Mouse (Mus musculus) kidney, postnatal 0 days (tissue): ENCODE measurements at regions not wholly inside any gene's neighbourhood (a gene's known extent, or its start where the extent isn't known, plus 50 kb on each side); places are given as distances from the start of the nearest gene placed in this dataset.

Experiments used
- ATAC-seq: fragments of 200-750 bp; cut with Nextera tagmentation; replicated peaks from 2 replicates; pipeline ENCODE4 v1.8.0; 2017; ENCODE audit warnings: low read depth, moderate number of reproducible peaks, moderate TSS enrichment, moderate library complexity; ENCODE audit not compliant: low FRiP score
- DNase-seq: peaks from one replicate; pipeline ENCODE4 v3.0.0-alpha.2; 2016; ENCODE audit warnings: low spot score
- H3K27ac ChIP-seq: fragments of 300-500 bp; sonication (generic); 2 replicates; pipeline ENCODE4 v1.5.1; 2014; ENCODE audit warnings: mild to moderate bottlenecking
- H3K27me3 ChIP-seq: fragments of 300-500 bp; sonication (generic); 2 replicates; pipeline ENCODE4 v1.6.1; 2014; ENCODE audit warnings: low read length, mixed read lengths; ENCODE audit not compliant: insufficient read depth
- H3K36me3 ChIP-seq: fragments of 300-500 bp; sonication (generic); 2 replicates; pipeline ENCODE4 v1.6.1; 2014; ENCODE audit warnings: low read length, mixed read lengths; ENCODE audit not compliant: insufficient read depth
- H3K4me1 ChIP-seq: fragments of 300-500 bp; sonication (generic); replicated peaks from 2 replicates; pipeline ENCODE4 v1.6.1; 2014; ENCODE audit warnings: antibody characterized with exemption, low read length, mixed read lengths; ENCODE audit not compliant: insufficient read depth
- H3K4me2 ChIP-seq: fragments of 300-500 bp; sonication (generic); 2 replicates; pipeline ENCODE4 v1.6.1; 2014; ENCODE audit warnings: mild to moderate bottlenecking, low read length, moderate library complexity, mixed read lengths
- H3K4me3 ChIP-seq: fragments of 300-500 bp; sonication (generic); replicated peaks from 2 replicates; pipeline ENCODE4 v1.5.1; 2014; ENCODE audit warnings: low read depth, low read length
- H3K9ac ChIP-seq: fragments of 300-500 bp; sonication (generic); 2 replicates; pipeline ENCODE4 v1.6.1; 2014; ENCODE audit warnings: low read depth, low read length
- H3K9me3 ChIP-seq: fragments of 300-500 bp; sonication (generic); replicated peaks from 2 replicates; pipeline ENCODE4 v1.6.1; 2016; ENCODE audit warnings: low read length, inconsistent platforms, mixed read lengths
- CTCF ChIP-seq: IDR thresholded peaks from 2 replicates; pipeline ENCODE4 v1.5.1; 2016; ENCODE audit warnings: antibody characterized with exemption, low read depth, mild to moderate bottlenecking, moderate library complexity
- WGBS: fragments of 180-500 bp; shearing (Covaris S2); extraction: QIAGEN DNeasy Blood & Tissue Kit; methylation state at CpG from one replicate; pipeline ENCODE4 v1.1.7; 2014; 5-methylcytosine and 5-hydroxymethylcytosine counted together

GRCm38 (mm10) chr14:36819826-36820225, 148.8 kb downstream of the Ccser2 start:
- H3K27me3 ChIP-seq, result no peaks in the 10 kb centered on the region
- no peak for TF ChIP-seq CTCF
- no peaks in the 10 kb centered on the region for H3K36me3 ChIP-seq
- no peak overlapping the region for H3K27ac ChIP-seq
- H3K4me3 ChIP-seq, result no peak overlapping the region
- 59% methylated on average over 1 of the region's 1 CpGs for WGBS
- no peak for ATAC-seq
- no peak overlapping the region for H3K9ac ChIP-seq
- H3K4me1 ChIP-seq, result no peaks in the 10 kb centered on the region
- H3K4me2 ChIP-seq, result no peak overlapping the region
- no peak for DNase-seq
- H3K9me3 ChIP-seq, result no peaks in the 10 kb centered on the region

- Histone ChIP-seq H3K9ac (no peak overlapping the region), H3K27me3 (no peaks in the 10 kb centered on the region), H3K27ac (no peak overlapping the region), H3K36me3 (no peaks in the 10 kb centered on the region), H3K4me1 (no peaks in the 10 kb centered on the region), H3K4me3 (no peak overlapping the region), H3K4me2 (no peak overlapping the region), H3K9me3 (no peaks in the 10 kb centered on the region)
- WGBS, result 37% methylated on average over 3 of the region's 3 CpGs
- no peak for TF ChIP-seq CTCF
- no peak for DNase-seq
- no peak for ATAC-seq
Measured at GRCm38 (mm10) chr14:36802418-36802817, 166.2 kb downstream of the Ccser2 start.

GRCm38 (mm10) chr14:36799820-36800219, 168.8 kb downstream of the Ccser2 start:
- DNase-seq, result no peak
- H3K27me3 ChIP-seq, result no peaks in the 10 kb centered on the region
- H3K27ac ChIP-seq, result no peak overlapping the region
- ATAC-seq, result no peak
- WGBS, result 68% methylated on average over 1 of the region's 1 CpGs
- no peak overlapping the region for H3K4me2 ChIP-seq
- H3K4me1 ChIP-seq, result no peaks in the 10 kb centered on the region
- no peak overlapping the region for H3K9ac ChIP-seq
- no peak for TF ChIP-seq CTCF
- no peaks in the 10 kb centered on the region for H3K36me3 ChIP-seq
- no peaks in the 10 kb centered on the region for H3K9me3 ChIP-seq
- H3K4me3 ChIP-seq, result no peak overlapping the region

GRCm38 (mm10) chr14:36781882-36782281, 186.7 kb downstream of the Ccser2 start:
- Histone ChIP-seq H3K4me1 (no peaks in the 10 kb centered on the region), H3K4me3 (no peak overlapping the region), H3K36me3 (no peaks in the 10 kb centered on the region), H3K9ac (no peak overlapping the region), H3K9me3 (no peaks in the 10 kb centered on the region), H3K4me2 (no peak overlapping the region), H3K27ac (no peak overlapping the region), H3K27me3 (no peaks in the 10 kb centered on the region)
- ATAC-seq (no peak), DNase-seq (no peak)
- TF ChIP-seq CTCF, result no peak
- 88% methylated on average over 2 of the region's 2 CpGs for WGBS

- peak; percentile 60 for TF ChIP-seq CTCF
- DNase-seq (peak; percentile 42), ATAC-seq (peak; percentile 43; the same call in 1 of the 2 replicates)
- no peaks in the 10 kb centered on the region for H3K27me3 ChIP-seq
- no peaks in the 10 kb centered on the region for H3K4me1 ChIP-seq
- no peaks in the 10 kb centered on the region for H3K9me3 ChIP-seq
- no peak overlapping the region for H3K9ac ChIP-seq
- H3K4me2 ChIP-seq, result no peak overlapping the region
- H3K4me3 ChIP-seq, result no peak overlapping the region
- WGBS, result 52% methylated on average over 1 of the region's 1 CpGs
- no peak overlapping the region for H3K27ac ChIP-seq
- no peaks in the 10 kb centered on the region for H3K36me3 ChIP-seq
Measured at GRCm38 (mm10) chr14:36778956-36779355, 189.6 kb downstream of the Ccser2 start.

- ATAC-seq (no peak), DNase-seq (peak; percentile 31)
- Histone ChIP-seq H3K27ac (no peak overlapping the region), H3K9ac (no peak overlapping the region), H3K9me3 (no peaks in the 10 kb centered on the region), H3K4me1 (no peaks in the 10 kb centered on the region), H3K36me3 (no peaks in the 10 kb centered on the region), H3K4me3 (no peak overlapping the region), H3K27me3 (no peaks in the 10 kb centered on the region), H3K4me2 (no peak overlapping the region)
- 64% methylated on average over 3 of the region's 3 CpGs for WGBS
- no peak for TF ChIP-seq CTCF
Measured at GRCm38 (mm10) chr14:36774349-36774748, 194.2 kb downstream of the Ccser2 start.

GRCm38 (mm10) chr14:36764377-36764776, 204.2 kb downstream of the Ccser2 start:
- H3K4me2 ChIP-seq, result no peak overlapping the region
- no peak overlapping the region for H3K9ac ChIP-seq
- H3K36me3 ChIP-seq, result no peaks in the 10 kb centered on the region
- ATAC-seq (no peak), DNase-seq (no peak)
- no peak overlapping the region for H3K27ac ChIP-seq
- H3K27me3 ChIP-seq, result no peaks in the 10 kb centered on the region
- H3K4me3 ChIP-seq, result no peak overlapping the region
- no peaks in the 10 kb centered on the region for H3K4me1 ChIP-seq
- WGBS, result 82% methylated on average over 4 of the region's 4 CpGs
- no peak for TF ChIP-seq CTCF
- H3K9me3 ChIP-seq, result no peaks in the 10 kb centered on the region
